Mouse (Mus musculus) limb, embryonic 11.5 days (tissue): ENCODE measurements around the gene Mapk6. TPM values are rescaled to one million over a fixed set of nuclear protein-coding genes. Genes with fewer than 3 reads are reported as not detected.
"Not testable (repeated sequence)": the region's sequence is repeated elsewhere in the genome, so short reads cannot be mapped to it uniquely, and the experiment has no call there.

Experiments
- ATAC-seq: fragments of 200-750 bp; cut with Nextera tagmentation; 2 replicates; pipeline ENCODE4 v1.8.0; 2017; ENCODE audit warnings: low read depth; ENCODE audit not compliant: insufficient number of reproducible peaks, low FRiP score, low TSS enrichment
- DNase-seq: peaks from one replicate; pipeline ENCODE4 v3.0.0-alpha.2; 2015; ENCODE audit warnings: low spot score
- H3K27ac ChIP-seq: fragments of 300-500 bp; sonication (generic); replicated peaks from 2 replicates; pipeline ENCODE4 v1.5.1; 2014; ENCODE audit warnings: low read depth, mild to moderate bottlenecking, low read length
- H3K27me3 ChIP-seq: fragments of 300-500 bp; sonication (generic); 2 replicates; pipeline ENCODE4 v1.6.1; 2014; ENCODE audit warnings: mild to moderate bottlenecking, low read length, mixed read lengths; ENCODE audit not compliant: control insufficient read depth, insufficient read depth
- H3K36me3 ChIP-seq: fragments of 300-500 bp; sonication (generic); 2 replicates; pipeline ENCODE4 v1.6.1; 2014; ENCODE audit warnings: mild to moderate bottlenecking, low read length, moderate library complexity, mixed read lengths; ENCODE audit not compliant: control insufficient read depth, insufficient read depth
- H3K4me1 ChIP-seq: fragments of 300-500 bp; sonication (generic); 2 replicates; pipeline ENCODE4 v1.6.1; 2014; ENCODE audit warnings: low read length, mixed read lengths; ENCODE audit not compliant: control insufficient read depth, insufficient read depth
- H3K4me2 ChIP-seq: fragments of 300-500 bp; sonication (generic); 2 replicates; pipeline ENCODE4 v1.6.1; 2014; ENCODE audit warnings: low read depth, mild to moderate bottlenecking, moderate library complexity; ENCODE audit not compliant: severe bottlenecking
- H3K4me3 ChIP-seq: fragments of 300-500 bp; sonication (generic); 2 replicates; pipeline ENCODE4 v1.5.1; 2014; ENCODE audit warnings: low read depth, low read length
- H3K9ac ChIP-seq: fragments of 300-500 bp; sonication (generic); 2 replicates; pipeline ENCODE4 v1.6.1; 2014; ENCODE audit warnings: mild to moderate bottlenecking, low read length
- H3K9me3 ChIP-seq: fragments of 300-500 bp; sonication (generic); 2 replicates; pipeline ENCODE4 v1.6.1; 2016; ENCODE audit warnings: low read length; ENCODE audit not compliant: control insufficient read depth
- WGBS: fragments of 180-500 bp; shearing (Covaris S2); extraction: QIAGEN DNeasy Blood & Tissue Kit; methylation state at CpG from one replicate; pipeline ENCODE4 v1.1.7; 2014; 5-methylcytosine and 5-hydroxymethylcytosine counted together
- polyA plus RNA-seq: library from polyadenylated mRNA; unstranded; fragments of >200 nt; fragmentation: Nextera tagmentation; extraction: Ambion mirVana; gene quantifications from 2 replicates; pipeline ENCODE4 v1.2.1, GENCODE M21; 2014

Gene Mapk6
- polyA plus RNA-seq = 151 TPM in 2 replicates

DNA sequence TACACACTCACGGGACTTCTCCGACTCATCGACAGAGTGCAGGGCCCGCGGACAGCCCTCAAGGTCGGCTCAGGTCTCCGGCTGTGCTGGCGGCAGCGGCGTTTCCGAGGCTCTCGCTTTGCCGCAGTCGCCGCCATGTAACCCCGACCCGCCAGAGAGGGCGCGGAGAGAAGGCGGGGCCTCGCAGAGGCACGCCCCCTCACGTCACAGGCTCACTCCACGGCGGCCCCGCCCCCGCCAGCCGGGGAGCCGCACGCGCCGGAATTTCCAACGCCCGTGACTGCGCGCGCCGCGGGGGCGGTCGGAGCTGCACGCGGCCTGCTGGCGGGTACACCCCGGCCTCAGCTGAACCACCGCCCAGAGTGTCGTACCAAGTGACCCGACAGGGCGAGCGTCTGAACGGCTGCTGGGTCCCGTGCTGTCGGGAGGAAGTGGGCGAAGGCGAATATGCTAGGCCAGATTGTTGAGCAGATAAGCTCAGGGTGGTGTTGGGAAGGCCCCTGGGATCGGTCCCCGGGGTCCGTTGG, at the start of gene Mapk6:
Mapk6 (minus strand) TSS at position 154 of the 527 bp plus-strand sequence.
- Histone ChIP-seq H3K27ac (peak within 1 kb of the TSS; percentile 98), H3K4me1 (peaks cover 2% of the 10 kb centered on the region; the same call in 1 of the 2 replicates), H3K9me3 (no peaks in the 10 kb centered on the region), H3K4me3 (peak within 1 kb of the TSS; percentile 89), H3K36me3 (peaks cover 2% of the 10 kb centered on the region; the same call in 1 of the 2 replicates), H3K9ac (peak within 1 kb of the TSS; percentile 96), H3K27me3 (no peaks in the 10 kb centered on the region), H3K4me2 (peak within 1 kb of the TSS; percentile 51)
- 1% methylated on average over 58 of the region's 58 CpGs for WGBS
- DNase-seq (peak; percentile 97), ATAC-seq (peak; percentile 92)

- DNase-seq = no peak
- Histone ChIP-seq H3K4me3 (no peak overlapping the region), H3K36me3 (peaks cover 33% of the 10 kb centered on the region), H3K4me2 (no peak overlapping the region), H3K9ac (no peak overlapping the region), H3K4me1 (no peaks in the 10 kb centered on the region), H3K27ac (no peak overlapping the region), H3K9me3 (no peaks in the 10 kb centered on the region), H3K27me3 (no peaks in the 10 kb centered on the region)
- 82% methylated on average over 10 of the region's 10 CpGs for WGBS
- no peak for ATAC-seq
Observed at GRCm38 (mm10) chr9:75455684-75456083, 45.9 kb upstream of the Mapk6 start.

- ATAC-seq = no peak
Observed at GRCm38 (mm10) chr9:75453994-75454393, 44.2 kb upstream of the Mapk6 start.

GRCm38 (mm10) chr9:75448021-75448420, 38.2 kb upstream of the Mapk6 start:
- DNase-seq (no peak), ATAC-seq (no peak)
- Histone ChIP-seq H3K4me1 (no peaks in the 10 kb centered on the region), H3K4me2 (no peak overlapping the region), H3K9me3 (no peaks in the 10 kb centered on the region), H3K27me3 (no peaks in the 10 kb centered on the region), H3K4me3 (no peak overlapping the region), H3K9ac (no peak overlapping the region), H3K27ac (no peak overlapping the region), H3K36me3 (peaks cover 28% of the 10 kb centered on the region)
- 92% methylated on average over 3 of the region's 3 CpGs for WGBS

More at GRCm38 (mm10) chr9:75453994-75454393, 44.2 kb upstream of the Mapk6 start:
- Histone ChIP-seq H3K4me3 (no peak overlapping the region), H3K36me3 (peaks cover 26% of the 10 kb centered on the region), H3K4me1 (no peaks in the 10 kb centered on the region), H3K27me3 (no peaks in the 10 kb centered on the region), H3K9ac (no peak overlapping the region), H3K9me3 (no peaks in the 10 kb centered on the region), H3K27ac (no peak overlapping the region), H3K4me2 (no peak overlapping the region)
- 87% methylated on average over 2 of the region's 2 CpGs for WGBS
- DNase-seq = no peak

- WGBS = 80% methylated on average over 10 of the region's 10 CpGs
- not testable (repeated sequence) for H3K27me3 ChIP-seq, H3K9ac ChIP-seq, ATAC-seq, H3K4me1 ChIP-seq, H3K4me2 ChIP-seq, H3K4me3 ChIP-seq, H3K9me3 ChIP-seq, H3K27ac ChIP-seq, DNase-seq
- H3K36me3 ChIP-seq = peaks cover 21% of the 10 kb centered on the region
Observed at GRCm38 (mm10) chr9:75446574-75446973, 36.8 kb upstream of the Mapk6 start.

- no peak for ATAC-seq
- no peaks in the 10 kb centered on the region for H3K27me3 ChIP-seq
- H3K9ac ChIP-seq = no peak overlapping the region
- no peak overlapping the region for H3K4me3 ChIP-seq
- H3K27ac ChIP-seq = no peak overlapping the region
- no peak overlapping the region for H3K4me2 ChIP-seq
- H3K4me1 ChIP-seq = peaks cover 8% of the 10 kb centered on the region
- no peak for DNase-seq
- peaks cover 21% of the 10 kb centered on the region for H3K36me3 ChIP-seq
- no peaks in the 10 kb centered on the region for H3K9me3 ChIP-seq
- 95% methylated on average over 15 of the region's 15 CpGs for WGBS
Observed at GRCm38 (mm10) chr9:75444981-75445380, 35.2 kb upstream of the Mapk6 start.

DNA sequence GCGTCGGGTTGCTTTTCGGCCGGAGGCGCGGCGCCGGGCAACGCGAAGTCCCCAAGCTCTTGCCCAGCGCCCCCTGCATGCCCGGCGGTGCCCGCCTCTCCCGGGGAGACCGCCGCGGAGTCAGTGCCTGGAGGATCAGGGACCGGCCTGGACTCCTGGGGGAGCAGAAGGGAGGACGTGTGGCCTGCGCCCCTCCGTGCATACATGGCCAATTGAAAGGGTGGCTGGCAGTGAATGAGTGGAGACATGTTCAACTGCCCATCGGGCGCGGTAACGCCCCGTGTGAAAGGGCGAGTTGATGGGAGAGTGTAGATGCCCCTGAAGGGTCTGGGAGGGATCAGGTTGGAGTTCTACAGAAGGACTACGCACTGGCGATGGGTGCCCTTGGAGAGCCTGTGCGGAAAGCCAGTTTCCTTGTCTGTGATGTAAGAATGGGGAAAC, 31.9 kb upstream of the Mapk6 start:
- peak overlapping the region; percentile 82 for H3K4me2 ChIP-seq
- DNase-seq (no peak), ATAC-seq (peak; percentile 70)
- no peaks in the 10 kb centered on the region for H3K27me3 ChIP-seq
- peak overlapping the region; percentile 71; the same call in 1 of the 2 replicates for H3K27ac ChIP-seq
- peak overlapping the region; percentile 86 for H3K9ac ChIP-seq
- H3K36me3 ChIP-seq = peaks cover 5% of the 10 kb centered on the region
- under 1% methylated on average over 31 of the region's 31 CpGs for WGBS
- no peaks in the 10 kb centered on the region for H3K9me3 ChIP-seq
- H3K4me1 ChIP-seq = peaks cover 8% of the 10 kb centered on the region
- peak overlapping the region; percentile 78 for H3K4me3 ChIP-seq

- Histone ChIP-seq H3K9me3 (no peaks in the 10 kb centered on the region), H3K4me3 (peak within 1 kb of the TSS; percentile 78), H3K9ac (peak within 1 kb of the TSS; percentile 86), H3K4me1 (peaks cover 8% of the 10 kb centered on the region), H3K36me3 (peaks cover 3% of the 10 kb centered on the region), H3K27ac (peak within 1 kb of the TSS; percentile 72), H3K4me2 (peak within 1 kb of the TSS; percentile 82), H3K27me3 (no peaks in the 10 kb centered on the region)
- peak; percentile 88 for DNase-seq
- ATAC-seq = peak; percentile 90
- WGBS = 0% methylated on average over 42 of the region's 45 CpGs
Observed at GRCm38 (mm10) chr9:75440796-75441666, 31.2 kb upstream of the Mapk6 start, which contains the start of gene Leo1. TSS of gene Leo1 (plus strand) at chr9:75441524.
